Mouse (Mus musculus) liver, postnatal 0 days (tissue): ENCODE data around the gene Zfp784.

Experiments
- CTCF ChIP-seq: sonication (generic); IDR thresholded peaks from 2 replicates; pipeline ENCODE4 v1.5.1; 2016; ENCODE audit warnings: antibody characterized with exemption, low read depth
- EP300 ChIP-seq: IDR thresholded peaks from 2 replicates; pipeline ENCODE4 v1.6.1; 2016; ENCODE audit warnings: antibody characterized with exemption, low read depth, mild to moderate bottlenecking

DNA sequence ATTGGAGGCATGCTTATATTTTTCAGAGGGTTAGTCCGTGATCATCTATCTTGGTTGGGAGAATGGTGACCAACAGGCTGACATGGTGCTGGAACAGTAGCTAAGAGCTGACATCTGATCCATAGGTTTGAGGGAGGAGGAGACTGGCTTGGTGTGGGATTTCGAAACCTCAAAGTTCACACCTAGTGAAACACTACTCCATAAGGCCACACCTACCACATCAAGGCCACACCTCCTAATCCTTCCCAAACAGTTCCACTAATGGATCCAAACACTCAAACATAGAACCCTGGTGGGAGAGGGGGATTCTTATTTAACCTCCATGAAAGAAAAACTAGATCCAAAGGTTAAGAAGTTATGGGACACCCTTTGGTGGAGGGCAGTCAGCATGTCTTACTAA lies 21.3 kb downstream of the Zfp784 start:
- TF ChIP-seq CTCF: no peak
- no peak for TF ChIP-seq EP300
